Comparison of ENCODE assay signal across 8 mouse cellular contexts in the genomic region with DNA sequence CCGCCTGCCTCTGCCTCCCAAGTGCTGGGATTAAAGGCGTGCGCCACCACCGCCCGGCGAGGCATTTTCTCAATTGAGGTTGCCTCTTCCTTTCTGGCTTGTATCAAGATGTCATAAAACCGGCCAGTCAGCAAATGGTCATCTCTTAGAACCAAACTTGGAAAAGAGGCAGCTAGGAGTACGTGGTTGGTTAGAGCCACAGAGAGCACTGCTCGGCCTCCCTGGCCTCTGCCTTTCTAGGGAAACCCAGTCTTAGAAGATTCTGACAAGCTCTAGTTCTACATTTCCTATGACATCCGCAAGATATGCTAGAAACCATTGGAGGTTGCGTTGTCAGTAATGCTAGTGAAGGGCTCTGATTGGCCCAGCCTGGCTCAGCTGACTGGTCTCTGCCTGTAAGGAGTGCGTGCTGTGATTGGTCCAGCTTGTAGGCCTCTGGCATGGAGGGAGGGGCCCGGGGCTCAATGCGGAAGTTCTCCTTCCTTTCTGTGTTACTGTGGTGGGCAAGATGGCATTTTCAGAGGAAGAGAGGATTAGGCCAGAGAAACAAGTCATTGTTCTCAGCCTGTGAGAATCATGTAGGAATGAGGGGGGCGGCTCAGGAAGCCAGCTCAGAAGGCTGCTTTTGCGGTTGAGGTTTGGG. TPM values are rescaled to one million over a fixed set of nuclear protein-coding genes. Genes with fewer than 3 reads are reported as not detected.
DNase-seq lines count a peak whose midpoint lies in the region; ATAC-seq and TF ChIP-seq lines count a peak whose summit lies in the region.

No protein-coding gene starts in this region.

- no peak overlapping the region for H3K4me3 ChIP-seq in layer of hippocampus, adult 2 months
- no peak overlapping the region for H3K4me3 ChIP-seq in heart, postnatal 0 days (ENCODE audit: low read depth, low read length)

- H3K4me1 ChIP-seq in heart, postnatal 0 days (ENCODE audit: control insufficient read depth, insufficient read depth), result no peaks in the 10 kb centered on the region; the same call in 1 of the 2 replicates

- TF ChIP-seq EP300 in heart, postnatal 0 days (IDR thresholded peaks at IDR 0.05; ENCODE audit: low read depth), result no peak

- WGBS in heart, postnatal 0 days, result 81% methylated on average over 16 of the region's 16 CpGs

- peak; percentile 66; the same call in 1 of the 2 replicates for ATAC-seq in heart, postnatal 0 days (ENCODE audit: insufficient read depth, low read depth)

- H3K9me3 ChIP-seq in heart, postnatal 0 days (replicated peaks; ENCODE audit: control insufficient read depth, low read length), result no peaks in the 10 kb centered on the region

- no peaks in the 10 kb centered on the region for H3K27me3 ChIP-seq in heart, postnatal 0 days (ENCODE audit: control insufficient read depth, insufficient read depth, low read length)

- no peak overlapping the region for H3K4me2 ChIP-seq in heart, postnatal 0 days (ENCODE audit: low read depth, low read length)

- no peak overlapping the region for H3K9ac ChIP-seq in heart, postnatal 0 days (replicated peaks; ENCODE audit: low read depth, low read length)

- no peak for TF ChIP-seq CTCF in layer of hippocampus, adult 2 months (conservative IDR thresholded peaks at IDR 0.05)
- no peak for TF ChIP-seq CTCF in heart, postnatal 0 days (IDR thresholded peaks at IDR 0.05; ENCODE audit: low read depth)

- peak overlapping the region; percentile 23; the same call in 1 of the 2 replicates for H3K27ac ChIP-seq in layer of hippocampus, adult 2 months
- H3K27ac ChIP-seq in heart, postnatal 0 days (ENCODE audit: low read depth), result no peak overlapping the region

- no peaks in the 10 kb centered on the region for H3K36me3 ChIP-seq in heart, postnatal 0 days (replicated peaks; ENCODE audit: control insufficient read depth, insufficient read depth, low read length)

- DNase-seq in layer of hippocampus, adult 2 months (ENCODE audit: low spot score in 2 of 2), result peak; percentile 52 to 56
- no peak for DNase-seq in layer of hippocampus, adult 9-10 months (ENCODE audit: low spot score)
- DNase-seq in WW6 (ENCODE audit: low read depth, low spot score), result peak; percentile 76
- no peak for DNase-seq in heart, postnatal 0 days (ENCODE audit: low spot score)
- DNase-seq in lung, postnatal 10 days, result peak; percentile 70
- DNase-seq in right cerebral cortex, postnatal 36 days (ENCODE audit: low spot score in 2 of 2), result peak; percentile 39 to 55
- DNase-seq in ovary, adult 18-20 months (ENCODE audit: low spot score), result no peak
- DNase-seq in cerebellum, postnatal 14 days, result no peak

RNA-seq across cellular contexts. Expression of a gene that starts 47.3 kb away (rescaled TPM):
- total RNA-seq in layer of hippocampus, adult 2 months (2021), result 1 to 10 TPM; 7.3 to 9.0 TPM
- 4.3 and 6.2 TPM in 2 replicates for total RNA-seq in heart, postnatal 0 days (2014; rRNA removed; ENCODE audit: low replicate concordance)
- 1.4 and 1.6 TPM in 2 replicates for polyA plus RNA-seq in heart, postnatal 0 days (2015; fragmentation: Nextera tagmentation; extraction: Ambion mirVana)

RNA-seq across cellular contexts. Expression of a gene that starts 48.5 kb away (rescaled TPM):
- total RNA-seq in layer of hippocampus, adult 2 months (2021), result 1 to 10 TPM; 2.7 to 2.9 TPM
- total RNA-seq in heart, postnatal 0 days (2014; rRNA removed; ENCODE audit: low replicate concordance), result not detected in 2 replicates
- polyA plus RNA-seq in heart, postnatal 0 days (2015; fragmentation: Nextera tagmentation; extraction: Ambion mirVana), result 0.18 and 0.26 TPM in 2 replicates

Comparison
In these comparisons a context has a peak if more than half of its experiments do, and no peak if none do; other contexts are left out.
1. DNase-seq: peak in layer of hippocampus, adult 2 months (2 of 2), WW6 (single experiment), lung, postnatal 10 days (single experiment) and right cerebral cortex, postnatal 36 days (2 of 2); none in layer of hippocampus, adult 9-10 months (single experiment), heart, postnatal 0 days (single experiment), ovary, adult 18-20 months (single experiment) and cerebellum, postnatal 14 days (0 of 2).